Mouse (Mus musculus): ENCODE measurements around the gene Tspan3.
A peak's percentile ranks its signal among the peaks of the same experiment; 100 is the strongest.

The Tspan3 gene

DNA sequence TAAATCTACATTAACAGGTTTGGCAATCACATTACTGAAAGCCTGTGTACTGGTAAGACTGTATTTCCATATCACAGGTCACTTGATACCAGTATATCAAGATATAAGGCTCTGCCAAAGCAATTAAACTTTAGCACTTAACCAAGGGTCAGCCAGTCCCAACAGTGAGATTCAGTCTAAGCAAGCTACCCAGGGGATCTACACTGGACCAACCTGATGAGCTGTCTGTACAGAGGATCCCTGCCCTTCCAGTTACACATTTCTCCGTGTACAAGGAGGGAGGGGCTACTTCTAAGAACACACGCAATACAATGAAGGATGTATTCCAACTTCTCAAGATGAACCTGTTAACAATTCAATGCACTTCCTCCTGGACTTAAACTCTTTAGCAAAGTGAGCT is 7.2 kb downstream of the Tspan3 start:
- no peak for DNase-seq (ENCODE audit: low read depth, low spot score)

DNA sequence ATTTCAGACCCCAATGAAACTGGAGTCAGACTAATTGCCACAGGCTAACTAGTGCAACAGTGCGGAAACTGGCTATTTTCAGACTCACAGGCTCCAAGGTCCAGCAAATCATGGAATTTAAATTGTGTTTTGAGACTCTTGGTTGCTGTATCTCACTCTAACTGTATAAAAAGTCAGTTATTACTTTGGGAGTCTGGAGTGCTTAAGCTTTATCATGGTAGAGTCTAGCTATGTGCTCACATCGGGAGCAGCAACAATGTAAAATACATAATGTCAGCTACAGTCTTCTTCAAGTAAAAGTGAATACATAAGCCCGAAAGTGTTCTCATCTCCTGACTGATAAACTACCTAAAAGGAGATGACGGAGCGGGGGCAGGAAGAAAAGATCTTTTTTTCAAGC is 10.7 kb downstream of the Tspan3 start:
- no peak for DNase-seq (ENCODE audit: low read depth, low spot score)

DNA sequence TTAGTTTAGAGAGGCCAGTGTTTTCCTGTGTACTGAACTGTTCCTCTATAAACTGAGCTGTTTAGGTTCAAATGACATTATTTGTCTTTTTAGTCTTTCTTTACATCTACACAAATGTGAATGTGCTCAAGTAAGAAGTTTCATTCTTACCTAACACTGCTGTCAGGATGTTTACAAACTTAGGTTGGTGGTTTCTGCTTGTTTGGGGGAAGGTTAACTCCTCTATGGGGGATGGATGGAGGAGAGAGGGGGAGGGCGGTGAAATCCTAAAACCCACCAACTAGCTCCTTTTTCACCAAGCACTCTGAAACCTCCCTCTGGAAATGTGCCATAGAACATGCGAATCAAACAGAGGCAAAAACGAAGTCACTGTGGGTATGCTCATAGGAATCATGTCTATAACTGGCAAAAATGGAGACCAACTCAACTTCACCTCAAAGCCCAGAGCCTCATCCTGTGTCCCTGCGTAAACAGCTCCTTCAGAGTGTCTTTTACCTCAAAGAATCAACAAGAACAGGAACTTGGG is 12.7 kb downstream of the Tspan3 start:
- no peak for DNase-seq (ENCODE audit: low read depth, low spot score)

DNA sequence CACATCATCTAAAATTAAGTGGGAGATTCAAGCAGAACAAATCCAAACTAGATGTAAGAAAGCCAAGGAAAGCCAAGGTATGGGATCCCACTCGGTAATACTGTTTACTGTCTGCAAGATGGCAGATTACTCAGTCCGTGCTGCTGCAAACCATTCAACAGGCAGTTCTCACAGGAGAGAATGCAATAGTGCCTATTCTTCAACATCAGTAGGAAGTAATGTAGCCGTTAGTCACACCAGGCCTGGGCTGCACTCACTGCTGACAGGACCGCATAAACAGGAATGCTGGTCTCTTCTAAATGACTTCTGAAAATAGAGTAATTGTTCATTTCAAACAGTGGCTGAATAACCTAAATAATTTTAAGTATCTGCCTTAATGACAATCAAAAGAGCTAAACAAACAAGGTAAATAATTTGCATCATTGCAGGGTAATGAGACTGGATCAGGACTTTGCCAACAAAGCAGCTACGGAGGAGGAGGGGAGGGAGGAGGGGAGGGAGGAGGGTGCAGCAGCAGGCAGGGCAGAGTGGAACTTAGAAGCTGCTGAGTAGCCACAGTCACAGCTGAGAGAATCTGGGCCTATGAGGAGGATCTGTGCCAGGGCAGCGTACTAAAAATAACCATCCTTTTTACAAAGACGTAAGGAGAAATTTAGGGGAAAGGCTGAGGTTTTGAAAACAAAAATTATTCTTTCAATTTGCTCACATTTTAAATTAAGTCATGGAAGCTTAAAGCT is 13.4 kb downstream of the Tspan3 start:
- DNase-seq (ENCODE audit: low read depth, low spot score), result no peak

DNA sequence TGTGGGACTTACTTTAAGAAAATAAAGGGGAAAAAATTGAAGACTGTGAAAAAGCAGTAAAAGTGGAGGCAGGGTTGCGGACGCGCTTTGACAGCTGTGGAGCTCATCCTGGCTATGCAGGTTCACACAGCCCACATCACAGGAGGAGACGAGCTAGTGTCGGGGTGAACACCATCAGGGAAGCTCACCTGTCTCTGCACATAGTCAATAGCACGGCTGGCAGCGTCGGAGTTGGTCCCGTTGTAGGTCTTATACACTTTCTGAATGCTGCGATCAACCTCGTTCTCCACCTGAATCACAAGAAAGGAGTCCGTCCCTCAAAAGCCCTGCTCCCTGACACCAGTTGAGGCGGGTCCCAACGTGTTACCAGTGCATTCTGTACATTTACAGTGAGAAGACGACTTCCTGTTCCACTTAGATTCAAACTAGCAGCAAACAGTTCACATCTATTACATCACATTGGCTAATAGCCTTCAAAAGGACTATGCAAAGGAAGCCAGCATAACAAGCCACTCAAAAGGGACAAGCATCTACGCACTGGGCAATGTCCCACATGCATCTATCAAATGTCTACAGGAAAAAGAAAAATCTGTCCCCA is 18.9 kb downstream of the Tspan3 start:
- DNase-seq (ENCODE audit: low read depth, low spot score), result no peak

DNA sequence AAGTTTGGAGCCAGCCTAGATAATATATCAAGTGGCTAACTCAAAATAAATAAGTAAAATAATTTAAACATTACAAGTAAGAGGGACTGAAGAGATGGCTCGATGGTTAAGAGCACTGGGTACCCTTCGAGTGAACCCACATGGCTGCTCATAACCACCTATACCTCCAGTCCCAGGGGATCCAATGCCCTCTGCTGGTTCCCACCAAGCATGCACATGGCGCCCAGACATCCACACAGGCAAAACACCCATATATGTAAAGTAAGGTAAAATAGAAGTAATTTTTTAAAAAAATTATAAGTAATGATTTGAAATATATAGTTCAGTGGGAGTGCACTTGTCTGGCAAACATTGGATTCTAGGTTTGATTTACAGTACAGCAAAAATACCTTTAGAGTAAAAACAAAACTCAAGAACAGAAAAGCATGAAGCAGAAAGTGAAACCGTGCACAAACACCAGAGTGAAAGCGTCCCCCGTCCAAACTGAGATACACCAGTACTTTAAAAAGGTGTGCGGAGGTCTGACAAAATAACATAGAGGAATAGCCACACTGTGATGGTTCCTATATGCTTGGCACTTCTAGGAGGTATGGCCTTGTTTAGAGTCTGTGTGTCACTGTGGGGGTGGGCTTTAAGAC is 20.8 kb downstream of the Tspan3 start:
- DNase-seq (ENCODE audit: low read depth, low spot score), result no peak

DNA sequence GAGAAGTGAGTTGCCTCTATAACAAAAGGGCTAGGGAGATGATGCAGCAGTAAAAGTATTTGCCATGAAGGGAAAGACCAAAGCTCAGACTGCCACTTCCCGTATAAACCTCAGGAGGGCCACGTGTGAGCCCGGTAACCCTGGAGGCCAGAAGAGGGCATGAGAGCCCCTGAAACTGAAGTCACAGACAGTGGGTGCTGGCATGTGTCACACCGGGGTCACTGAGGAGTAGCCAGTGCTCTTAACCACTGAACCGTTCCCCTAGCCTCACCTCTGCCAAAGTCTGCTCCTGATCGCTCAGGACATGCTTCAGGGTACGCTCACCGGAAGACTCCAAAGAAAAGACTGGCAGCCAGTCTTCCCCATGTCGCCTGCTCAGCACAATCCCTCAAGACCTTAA is 23.5 kb downstream of the Tspan3 start:
- no peak for DNase-seq (ENCODE audit: low read depth, low spot score)

DNA sequence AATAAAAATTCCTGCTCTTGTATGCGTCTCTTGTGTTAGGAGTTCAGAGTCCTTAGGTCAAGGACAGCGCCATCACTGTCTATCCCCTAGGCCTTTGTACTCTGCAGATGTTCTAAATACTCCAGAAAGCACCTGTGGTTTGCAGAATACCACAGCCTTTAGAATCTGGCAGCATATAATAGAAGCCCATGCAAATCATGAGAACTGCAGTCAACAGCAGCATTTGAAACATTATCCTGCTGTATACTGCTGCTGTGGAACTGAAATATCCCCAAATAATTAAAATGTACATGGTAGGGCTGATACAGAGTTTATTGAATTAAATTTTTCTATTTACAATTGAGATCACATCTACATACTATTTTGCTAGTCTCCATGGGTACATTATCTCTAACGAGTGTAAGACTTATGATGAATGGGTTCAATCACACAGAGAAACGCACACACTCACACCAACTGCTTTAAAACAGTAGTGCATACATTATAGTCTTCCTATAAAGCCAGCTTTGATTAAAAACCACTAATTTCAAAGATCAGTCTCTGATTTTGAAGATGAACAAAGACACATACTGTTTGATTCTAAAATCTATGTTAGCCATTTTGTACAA is 29.6 kb downstream of the Tspan3 start:
- DNase-seq (ENCODE audit: low read depth, low spot score), result no peak

DNA sequence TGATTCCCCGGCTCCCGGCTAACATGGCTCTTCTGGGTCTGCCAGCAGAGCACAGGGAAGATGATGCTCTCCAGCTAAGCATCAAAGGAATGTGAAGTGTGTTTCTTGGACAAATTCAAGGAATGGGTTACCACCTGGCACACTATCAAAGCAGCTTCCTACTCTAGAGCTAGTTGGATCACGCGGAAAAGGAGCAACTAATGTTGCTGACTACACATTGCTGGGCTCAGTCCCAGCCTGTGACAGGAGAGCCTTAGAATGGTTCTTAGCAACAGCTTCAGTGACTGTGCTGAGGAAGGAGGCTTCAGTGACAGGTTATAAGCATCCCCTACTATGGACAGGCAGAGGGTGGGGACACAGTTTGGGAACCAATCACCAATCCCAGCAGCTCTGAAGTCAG is 30.7 kb downstream of the Tspan3 start:
- DNase-seq (ENCODE audit: low read depth, low spot score), result no peak

DNA sequence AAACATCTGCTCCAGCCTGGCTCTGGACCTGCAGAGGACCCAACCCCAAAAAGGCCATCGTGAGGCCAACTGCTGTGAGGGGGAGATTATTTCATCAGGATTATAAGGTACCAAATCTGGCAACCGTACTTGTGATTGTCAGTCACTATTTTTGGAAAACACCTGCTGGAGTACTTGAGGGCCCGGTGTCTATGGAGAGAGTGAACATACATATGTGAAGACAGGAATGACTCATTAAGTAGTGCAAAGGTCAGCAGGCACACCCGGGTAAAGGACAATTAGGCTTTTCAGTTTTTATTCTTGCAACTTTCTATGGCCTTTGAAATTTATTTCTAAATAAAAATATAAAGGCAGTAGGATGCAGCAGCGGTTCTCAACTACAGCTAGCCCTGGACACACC is 31.3 kb downstream of the Tspan3 start:
- no peak for DNase-seq (ENCODE audit: low read depth, low spot score)

DNA sequence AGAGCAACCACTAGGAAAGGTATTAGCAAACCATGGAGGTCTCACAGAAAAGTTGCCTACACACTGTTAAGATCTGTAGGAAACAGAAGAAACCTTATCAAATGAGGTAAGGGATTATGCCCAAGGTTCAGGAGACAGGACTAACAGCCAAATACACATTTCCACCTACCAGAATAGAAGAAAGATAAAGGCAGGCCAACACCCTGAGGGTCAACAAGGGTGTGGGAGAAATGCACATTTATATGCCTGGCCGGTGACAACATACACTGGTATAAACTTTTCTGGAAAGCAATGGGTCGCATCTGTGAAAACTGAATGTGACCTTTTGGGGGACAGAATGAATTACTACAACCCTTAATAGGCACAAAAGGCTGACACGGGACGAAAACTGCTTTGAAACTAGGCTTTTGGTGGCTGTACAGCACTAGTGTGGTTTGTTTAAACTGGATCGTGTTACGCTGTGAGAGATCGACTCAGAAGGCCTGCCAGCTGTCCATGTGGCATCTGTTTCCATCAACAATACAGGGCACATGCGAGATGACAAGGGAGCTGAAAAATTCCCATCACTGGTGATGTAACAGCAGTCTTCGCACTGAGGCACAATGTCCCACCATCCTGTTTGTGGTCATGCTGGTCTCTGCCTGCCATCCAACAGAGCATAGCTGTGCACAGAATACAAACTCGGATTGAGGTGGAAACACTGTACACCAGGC is 33.3 kb downstream of the Tspan3 start:
- DNase-seq (ENCODE audit: low read depth, low spot score), result no peak

DNA sequence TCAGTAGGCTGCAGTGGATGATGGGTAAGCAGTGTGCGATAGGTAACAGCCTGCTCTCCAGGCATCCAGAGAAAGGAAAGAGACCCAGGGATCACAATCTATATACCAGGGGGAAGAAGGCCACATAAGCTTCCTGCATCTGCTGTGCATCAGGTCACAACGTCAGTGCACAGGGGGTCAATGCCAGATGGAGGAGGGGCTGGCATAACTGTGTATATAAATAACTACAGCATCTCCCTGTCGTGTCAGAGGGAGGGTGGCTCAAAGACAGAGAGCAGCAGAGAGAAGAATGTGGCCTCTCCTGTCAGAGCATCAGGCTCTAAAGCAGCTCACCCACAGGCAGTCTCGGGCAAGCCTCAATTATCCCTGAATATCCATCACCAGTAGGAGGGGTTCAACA is 34.7 kb downstream of the Tspan3 start:
- DNase-seq (ENCODE audit: low read depth, low spot score), result no peak

DNA sequence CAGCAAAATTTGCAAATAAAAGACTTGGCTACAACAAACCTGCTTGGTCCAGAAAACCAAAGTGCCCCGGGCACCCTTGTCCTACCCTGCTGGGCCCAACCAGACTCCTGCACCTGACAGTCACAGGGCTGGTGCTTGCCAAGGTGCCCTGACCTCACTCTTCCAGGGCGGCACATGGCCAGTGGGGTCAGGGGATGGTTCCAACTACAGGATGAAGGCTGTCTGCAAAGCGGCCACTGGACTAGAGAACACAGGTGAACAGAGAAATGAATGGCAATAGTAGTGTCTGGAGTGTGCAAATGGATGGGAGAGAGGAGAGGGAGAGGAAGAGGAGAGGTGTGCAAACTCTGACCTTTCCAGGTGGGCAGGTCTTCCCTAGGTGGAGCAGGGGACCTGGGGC is 35.3 kb downstream of the Tspan3 start:
- DNase-seq (ENCODE audit: low read depth, low spot score), result no peak

DNA sequence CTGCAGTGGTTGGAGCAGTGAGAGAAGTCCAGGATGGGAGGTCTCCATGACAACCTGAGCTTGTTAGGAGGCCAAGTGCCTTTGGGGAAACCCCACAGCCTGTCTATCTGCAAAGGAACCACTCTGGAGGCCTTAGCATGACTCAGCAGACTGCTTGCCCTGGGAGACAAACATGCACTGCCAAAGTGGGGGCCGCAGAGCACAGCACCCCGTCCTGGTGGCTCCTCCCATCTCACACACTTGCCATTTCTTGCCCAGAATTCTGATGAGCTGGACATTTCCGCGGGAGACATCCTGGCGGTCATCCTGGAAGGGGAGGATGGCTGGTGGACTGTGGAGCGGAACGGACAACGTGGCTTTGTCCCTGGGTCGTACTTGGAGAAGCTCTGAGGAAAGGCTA is 36.9 kb downstream of the Tspan3 start:
- no peak for DNase-seq (ENCODE audit: low read depth, low spot score)

DNA sequence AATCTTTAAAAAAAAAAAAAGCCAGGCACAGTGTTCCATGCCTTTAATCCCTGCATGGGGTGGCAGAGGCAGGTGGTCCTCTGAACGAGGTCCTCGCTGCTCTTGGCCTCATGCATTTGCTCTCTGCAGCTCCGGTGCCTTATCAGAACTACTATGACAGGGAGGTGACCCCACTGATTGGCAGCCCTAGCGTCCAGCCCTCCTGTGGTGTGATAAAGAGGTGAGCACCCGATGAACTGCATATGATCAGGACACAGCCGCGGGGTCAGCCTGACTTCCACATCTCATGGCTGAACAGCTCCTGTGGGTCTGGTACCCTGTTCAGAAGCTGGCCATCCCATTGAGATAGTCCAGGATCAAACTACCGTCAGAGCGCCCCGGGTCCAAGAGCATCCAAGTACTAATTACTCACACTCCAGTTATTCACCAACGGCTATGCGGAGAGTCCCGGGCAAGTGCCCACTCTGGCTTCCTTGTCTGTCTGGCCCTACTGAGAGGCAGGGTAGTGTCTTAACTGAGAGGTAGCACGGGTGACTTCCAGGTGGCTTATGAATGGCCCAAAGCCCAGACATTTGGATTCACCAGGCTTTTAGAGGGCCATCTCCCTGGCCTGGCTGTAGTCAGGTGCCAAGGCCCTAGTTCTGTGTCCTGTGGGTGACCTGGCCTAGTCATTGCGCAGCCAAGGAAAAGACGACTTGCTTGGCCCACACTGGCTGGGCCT is 38.7 kb downstream of the Tspan3 start:
- no peak for DNase-seq (ENCODE audit: low read depth, low spot score)

DNA sequence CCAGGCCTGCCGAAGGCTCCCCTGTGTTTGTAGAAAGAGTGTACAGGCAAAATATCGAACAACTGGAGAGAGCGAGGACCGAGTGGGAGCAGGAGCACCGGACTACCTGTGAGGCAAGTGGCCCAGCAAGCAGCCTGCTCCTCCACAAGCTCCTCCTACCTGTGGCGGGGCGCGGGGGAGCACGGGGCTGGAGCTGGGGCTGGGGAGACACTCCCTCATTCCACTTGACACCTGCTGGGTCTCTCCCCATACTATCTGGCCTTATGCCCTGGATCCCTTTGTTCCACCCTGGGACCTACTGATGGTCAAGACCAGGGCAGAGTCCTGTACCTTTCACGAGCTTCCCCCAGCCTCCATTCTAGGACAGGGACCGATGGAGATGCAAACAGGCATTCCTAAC is 40.7 kb downstream of the Tspan3 start:
- DNase-seq (ENCODE audit: low read depth, low spot score), result no peak

DNA sequence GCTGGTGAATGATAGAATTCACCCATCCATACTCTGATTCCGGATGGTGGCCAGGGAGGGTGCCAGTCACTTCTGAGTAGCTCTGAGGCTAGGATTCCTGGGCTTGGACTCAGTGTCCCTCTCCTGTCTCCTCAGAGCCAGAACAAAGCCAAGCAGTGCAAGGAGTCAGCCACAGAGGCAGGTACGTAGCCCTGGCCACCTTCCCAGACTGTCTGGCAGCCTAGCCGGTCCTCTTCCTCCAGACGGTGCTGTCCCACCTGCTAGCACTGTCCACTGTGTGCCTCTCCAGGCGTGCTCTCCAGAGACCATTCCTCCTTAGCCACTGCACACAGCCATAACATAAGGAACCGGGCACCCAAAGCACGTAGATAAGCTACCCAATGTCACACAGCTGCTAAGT is 41.7 kb downstream of the Tspan3 start:
- DNase-seq (ENCODE audit: low read depth, low spot score), result no peak

DNA sequence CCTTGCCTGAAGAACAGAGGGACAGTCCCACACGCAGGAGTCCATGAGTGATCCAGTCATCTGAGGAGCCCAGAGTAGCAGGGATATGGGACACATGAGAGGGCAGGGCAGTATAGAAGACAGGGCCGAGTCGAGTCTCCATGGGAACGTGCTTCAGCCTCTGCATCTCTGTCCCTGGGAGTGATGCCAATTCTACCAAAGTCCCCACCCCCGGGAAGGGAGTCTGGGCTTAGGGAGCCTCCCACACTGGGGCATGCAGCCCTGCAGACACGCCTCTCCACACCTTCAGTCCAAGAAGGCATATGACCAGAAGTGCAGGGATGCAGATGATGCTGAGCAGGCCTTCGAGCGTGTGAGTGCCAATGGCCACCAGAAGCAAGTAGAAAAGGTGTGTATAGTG is 42.3 kb downstream of the Tspan3 start:
- no peak for DNase-seq (ENCODE audit: low read depth, low spot score)

DNA sequence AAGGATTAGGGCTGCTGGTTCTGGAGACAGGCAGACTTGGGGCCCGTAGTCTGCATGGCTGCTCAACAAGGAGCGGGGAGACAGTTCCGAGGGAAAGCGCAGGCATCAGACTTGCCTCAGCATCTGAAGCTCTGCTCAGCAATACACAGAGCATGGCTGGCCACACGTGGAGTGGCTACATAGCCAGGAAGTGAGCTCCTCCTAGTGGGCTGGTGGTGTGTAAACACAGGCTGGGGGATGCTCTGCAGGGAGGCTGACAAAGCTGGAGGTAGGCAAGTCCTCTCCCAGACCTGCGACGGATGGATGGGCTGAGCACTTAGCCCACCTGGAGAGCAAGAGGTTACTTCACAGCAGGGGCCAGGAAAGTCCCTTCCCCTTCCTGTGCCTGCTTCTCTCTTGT is 44.2 kb downstream of the Tspan3 start:
- DNase-seq (ENCODE audit: low read depth, low spot score), result no peak

DNA sequence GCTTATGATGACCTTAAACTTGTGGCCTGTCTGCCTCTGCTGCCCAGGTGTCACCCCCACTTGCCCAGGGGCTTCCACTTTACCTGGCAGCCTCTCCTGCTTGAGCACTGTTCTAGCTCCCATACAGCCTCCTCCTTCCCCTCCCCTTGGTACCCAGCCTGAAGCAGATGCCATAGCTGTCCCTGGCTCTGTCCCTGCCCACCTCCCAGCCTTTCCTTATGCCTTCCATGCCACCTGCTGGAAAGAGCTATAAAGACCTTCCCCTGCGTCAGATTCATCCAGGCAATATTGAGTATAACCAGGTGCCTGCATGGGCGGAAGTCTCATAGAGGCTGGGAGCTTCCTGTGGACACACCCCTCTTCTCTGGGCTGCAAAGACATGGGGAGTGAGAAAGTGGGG is 45.6 kb downstream of the Tspan3 start:
- no peak for DNase-seq (ENCODE audit: low read depth, low spot score)

DNA sequence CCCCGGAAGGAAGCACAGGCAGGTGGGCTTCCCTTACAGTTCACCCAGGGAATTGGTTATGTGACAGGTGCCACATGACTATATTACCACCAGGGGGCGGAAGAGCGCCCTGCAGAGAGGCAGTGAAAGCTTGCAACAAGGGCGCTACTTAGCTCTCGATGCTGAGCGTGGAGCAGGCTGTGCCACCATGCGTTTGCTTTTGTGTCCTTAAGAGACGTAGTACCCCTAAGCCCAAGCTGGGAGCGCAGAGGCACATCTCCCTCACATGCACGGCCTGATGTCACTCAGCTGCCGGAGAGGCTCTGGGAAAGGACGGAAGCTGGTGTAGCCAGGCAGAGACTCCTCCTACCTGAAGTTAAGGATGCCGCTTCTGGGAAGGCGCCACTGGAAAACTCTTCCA is 46.7 kb downstream of the Tspan3 start:
- peak; percentile 84 for DNase-seq (ENCODE audit: low read depth, low spot score)
